Mouse (Mus musculus) olfactory bulb, adult 2 months (tissue): ENCODE results near the gene Brpf3.

ENCODE experiments used
- CTCF ChIP-seq: fragments of 200-500 bp; IDR thresholded peaks from 2 replicates; pipeline ENCODE4 v1.5.1; 2012; ENCODE audit warnings: low read depth, mild to moderate bottlenecking, low read length, moderate library complexity; ENCODE audit not compliant: insufficient read depth
- POLR2A ChIP-seq: fragments of 200-500 bp; IDR thresholded peaks from 2 replicates; pipeline ENCODE4 v1.6.1; 2012; ENCODE audit warnings: mild to moderate bottlenecking, low read depth, low read length, moderate library complexity; ENCODE audit not compliant: insufficient read depth

GRCm38 (mm10) chr17:28785036-28785435 lies 15.9 kb upstream of the Brpf3 start:
- TF ChIP-seq CTCF (no peak), POLR2A (no peak)
